Mouse (Mus musculus) embryonic fibroblast, embryonic 13.5 days (primary cell): ENCODE data around the gene Vrk3.

Experiments
- CTCF ChIP-seq: IDR thresholded peaks from 2 replicates; pipeline ENCODE4 v1.5.1; 2011; ENCODE audit warnings: mild to moderate bottlenecking, control low read depth, low read length, moderate library complexity, borderline replicate concordance; ENCODE audit not compliant: insufficient read depth
- POLR2A ChIP-seq: IDR thresholded peaks from 2 replicates; pipeline ENCODE4 v1.6.1; 2011; ENCODE audit warnings: low read depth, mild to moderate bottlenecking, control low read depth, low read length, moderate library complexity

GRCm38 (mm10) chr7:44760366-44760765 lies 12.2 kb downstream of the Vrk3 start:
- TF ChIP-seq POLR2A (no peak), CTCF (no peak)
